Mouse (Mus musculus): ENCODE data around the gene Wipi2.

- TF ChIP-seq CTCF (IDR thresholded peaks at IDR 0.05; ENCODE audit: extremely low read depth, insufficient read length, insufficient replicate concordance, low read depth, low read length) = no peak
- no peak for TF ChIP-seq POLR2A (IDR thresholded peaks at IDR 0.05; ENCODE audit: low read depth, low read length)
Measured at GRCm38 (mm10) chr5:142692248-142692647, 64.8 kb downstream of the Wipi2 start, which contains the start of gene Slc29a4.

Measured in small intestine, adult 2 months (tissue).